Mouse (Mus musculus) myocyte (in vitro differentiated cells): ENCODE measurements around the gene Clcnka. TPM values are rescaled to one million over a fixed set of nuclear protein-coding genes. Genes with fewer than 3 reads are reported as not detected.

Source experiments
- H3K27me3 ChIP-seq: one replicate; pipeline ENCODE4 v1.6.1; 2011; ENCODE audit not compliant: control insufficient read depth, insufficient read depth, insufficient read length
- H3K36me3 ChIP-seq: one replicate; pipeline ENCODE4 v1.6.1; 2011; ENCODE audit not compliant: control insufficient read depth, insufficient read depth
- H3K4me2 ChIP-seq: one replicate; pipeline ENCODE4 v1.6.1; 2011; ENCODE audit warnings: low read depth, control low read depth
- H3K4me3 ChIP-seq: one replicate; pipeline ENCODE4 v1.5.1; 2011; ENCODE audit warnings: mild to moderate bottlenecking, control low read depth, moderate library complexity
- H3K79me2 ChIP-seq: one replicate; pipeline ENCODE4 v1.6.1; 2011; ENCODE audit not compliant: control insufficient read depth, insufficient read depth
- H3ac ChIP-seq: one replicate; pipeline ENCODE4 v1.6.1; 2011; ENCODE audit not compliant: control insufficient read depth, insufficient read length
- CEBPB ChIP-seq: IDR thresholded peaks from 2 replicates; pipeline ENCODE4 v1.6.1; 2011; ENCODE audit warnings: mild to moderate bottlenecking, moderate library complexity; ENCODE audit not compliant: poor library complexity, insufficient read depth, severe bottlenecking
- E2F4 ChIP-seq: IDR thresholded peaks from one replicate; pipeline ENCODE4 v1.6.1; 2011; ENCODE audit warnings: mild to moderate bottlenecking, control low read depth, moderate library complexity; ENCODE audit not compliant: insufficient read depth
- MAX ChIP-seq: IDR thresholded peaks from one replicate; pipeline ENCODE4 v1.6.1; 2011; ENCODE audit warnings: low read depth, mild to moderate bottlenecking, control low read depth
- MYOD1 ChIP-seq, 3 experiments: IDR thresholded peaks; one replicate each; pipeline ENCODE4 v1.6.1; 2011; ENCODE audit warnings: control low read depth in 2 of 3, low read depth in 2 of 3, mild to moderate bottlenecking in 2 of 3, moderate library complexity in 1 of 3; ENCODE audit not compliant: insufficient read length in 2 of 3, control insufficient read depth in 1 of 3
- MYOG ChIP-seq, 3 experiments: IDR thresholded peaks; one replicate each; pipeline ENCODE4 v1.6.1; 2011; ENCODE audit warnings: control low read depth in 2 of 3, low read depth in 2 of 3, mild to moderate bottlenecking in 2 of 3; ENCODE audit not compliant: insufficient read length in 2 of 3, control insufficient read depth in 1 of 3, insufficient read depth in 1 of 3
- POLR2A ChIP-seq: IDR thresholded peaks from one replicate; pipeline ENCODE4 v1.6.1; 2011; ENCODE audit warnings: low read depth, mild to moderate bottlenecking, control low read depth, moderate library complexity; ENCODE audit not compliant: insufficient read length
- POLR2AphosphoS2 ChIP-seq: IDR thresholded peaks from one replicate; pipeline ENCODE4 v1.6.1; 2011; ENCODE audit warnings: low read depth, control low read depth; ENCODE audit not compliant: insufficient read length
- REST ChIP-seq: IDR thresholded peaks from one replicate; pipeline ENCODE4 v1.6.1; 2011; ENCODE audit warnings: mild to moderate bottlenecking, control low read depth, moderate library complexity; ENCODE audit not compliant: insufficient read depth, insufficient read length
- SRF ChIP-seq: IDR thresholded peaks from one replicate; pipeline ENCODE4 v1.6.1; 2011; ENCODE audit warnings: low read depth; ENCODE audit not compliant: control insufficient read depth, insufficient read length
- TCF12 ChIP-seq: IDR thresholded peaks from one replicate; pipeline ENCODE4 v1.6.1; 2011; ENCODE audit warnings: mild to moderate bottlenecking, control low read depth; ENCODE audit not compliant: poor library complexity, insufficient read depth, severe bottlenecking
- TCF3 ChIP-seq: IDR thresholded peaks from one replicate; pipeline ENCODE4 v1.6.1; 2011; ENCODE audit warnings: low read depth, control low read depth; ENCODE audit not compliant: insufficient read length
- USF1 ChIP-seq: IDR thresholded peaks from one replicate; pipeline ENCODE4 v1.6.1; 2011; ENCODE audit warnings: low read depth, mild to moderate bottlenecking, control low read depth, moderate library complexity
- polyA plus RNA-seq: library from polyadenylated mRNA; unstranded; fragments of >200 nt; fragmentation: generic; extraction: Trizol; gene quantifications from one replicate; pipeline ENCODE4 v1.2.1, GENCODE M21; 2012; ENCODE audit warnings: missing spikeins

Clcnka gene
- polyA plus RNA-seq, 1 experiment, result 0.85 TPM

DNA sequence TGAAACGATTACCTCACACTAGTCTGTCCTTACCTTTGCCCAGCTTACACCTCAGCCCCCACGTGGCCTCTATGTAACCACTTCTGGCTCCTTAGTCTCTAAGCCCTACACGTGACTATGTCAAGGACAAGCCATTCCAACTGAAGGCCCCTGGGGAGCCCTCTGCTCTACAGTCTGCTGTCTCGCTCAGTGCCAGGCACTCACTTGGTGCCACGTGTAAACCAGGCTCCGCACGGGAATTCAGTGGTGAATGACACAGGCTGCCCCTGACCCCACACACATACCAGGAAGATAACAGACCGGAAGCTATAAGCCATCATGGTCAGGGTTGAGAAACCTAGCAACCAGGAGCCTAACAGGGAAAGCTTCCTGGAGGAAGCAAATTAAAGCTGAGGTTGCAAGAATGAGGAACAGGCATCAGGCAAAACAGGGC is 51.1 kb downstream of the Clcnka start:
- Histone ChIP-seq H3K79me2 (no peaks in the 10 kb centered on the region), H3K4me3 (no peak overlapping the region), H3K27me3 (no peaks in the 10 kb centered on the region), H3K4me2 (no peak overlapping the region), H3K36me3 (no peaks in the 10 kb centered on the region), H3ac (no peak overlapping the region)
- TF ChIP-seq MYOG (IDR thresholded peaks at IDR 0.05; ENCODE audit: control insufficient read depth in 1 of 3, insufficient read depth in 1 of 3, insufficient read length in 2 of 3, low read depth in 2 of 3), result no peak
- no peak for TF ChIP-seq USF1
- no peak for TF ChIP-seq TCF12
- TF ChIP-seq REST, result no peak
- TF ChIP-seq SRF, result no peak
- TF ChIP-seq POLR2A, result no peak

DNA sequence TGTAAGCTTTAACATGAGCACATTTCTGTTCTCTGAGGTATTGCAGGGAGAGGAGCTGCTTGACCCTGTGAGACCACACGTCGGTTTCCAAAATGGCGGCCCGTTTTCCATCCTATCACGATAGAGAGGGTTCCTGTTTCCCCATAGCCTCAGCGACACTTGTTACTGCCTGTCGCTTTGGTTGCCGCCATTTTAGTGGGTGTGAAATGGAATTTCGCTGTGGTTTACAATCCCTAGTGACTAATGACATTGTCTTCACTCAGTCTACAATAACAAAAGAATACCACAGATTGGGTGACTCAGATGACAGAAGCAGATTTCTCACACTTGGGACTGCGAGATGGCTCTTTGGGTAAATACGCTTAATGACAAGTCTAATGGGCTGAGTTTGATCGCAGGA is 53.3 kb downstream of the Clcnka start:
- TF ChIP-seq TCF12 (no peak), MYOD1 (IDR thresholded peaks at IDR 0.05; ENCODE audit: control insufficient read depth in 1 of 3, insufficient read length in 2 of 3, low read depth in 2 of 3) (peak in 2 of 3 experiments; percentile 25 to 73)
- Histone ChIP-seq H3K4me2 (peak overlapping the region; percentile 53), H3K79me2 (no peaks in the 10 kb centered on the region), H3ac (no peak overlapping the region), H3K36me3 (no peaks in the 10 kb centered on the region), H3K4me3 (no peak overlapping the region), H3K27me3 (no peaks in the 10 kb centered on the region)

DNA sequence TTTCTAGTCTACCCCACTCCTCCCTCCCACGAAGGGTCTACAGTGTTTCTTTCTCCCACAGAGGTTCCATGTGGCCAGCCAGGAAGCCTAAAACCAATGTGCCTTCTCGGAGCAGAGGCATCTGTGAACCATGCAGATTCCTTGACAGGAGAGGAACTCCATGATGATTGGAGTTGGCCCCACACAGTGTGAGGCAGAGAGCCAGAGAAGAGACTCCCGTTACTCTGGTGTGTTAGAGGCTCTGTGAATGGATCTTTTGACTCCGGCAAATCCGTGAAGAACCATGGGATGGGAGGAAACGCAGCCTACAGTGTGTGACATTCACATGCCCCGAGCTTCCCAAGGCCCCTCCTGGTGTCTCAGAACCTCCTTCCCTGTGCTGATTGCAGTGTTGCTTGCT is 55.0 kb downstream of the Clcnka start:
- TF ChIP-seq MAX (no peak), CEBPB (no peak), TCF3 (no peak), MYOD1 (IDR thresholded peaks at IDR 0.05; ENCODE audit: control insufficient read depth in 1 of 3, insufficient read length in 2 of 3, low read depth in 2 of 3) (no peak), REST (no peak), POLR2A (no peak), MYOG (IDR thresholded peaks at IDR 0.05; ENCODE audit: control insufficient read depth in 1 of 3, insufficient read depth in 1 of 3, insufficient read length in 2 of 3, low read depth in 2 of 3) (no peak)
- no peak overlapping the region for H3K4me3 ChIP-seq
- H3K27me3 ChIP-seq, result no peaks in the 10 kb centered on the region
- H3K79me2 ChIP-seq, result no peaks in the 10 kb centered on the region
- H3K36me3 ChIP-seq, result no peaks in the 10 kb centered on the region
- H3ac ChIP-seq, result no peak overlapping the region
- H3K4me2 ChIP-seq, result no peak overlapping the region

DNA sequence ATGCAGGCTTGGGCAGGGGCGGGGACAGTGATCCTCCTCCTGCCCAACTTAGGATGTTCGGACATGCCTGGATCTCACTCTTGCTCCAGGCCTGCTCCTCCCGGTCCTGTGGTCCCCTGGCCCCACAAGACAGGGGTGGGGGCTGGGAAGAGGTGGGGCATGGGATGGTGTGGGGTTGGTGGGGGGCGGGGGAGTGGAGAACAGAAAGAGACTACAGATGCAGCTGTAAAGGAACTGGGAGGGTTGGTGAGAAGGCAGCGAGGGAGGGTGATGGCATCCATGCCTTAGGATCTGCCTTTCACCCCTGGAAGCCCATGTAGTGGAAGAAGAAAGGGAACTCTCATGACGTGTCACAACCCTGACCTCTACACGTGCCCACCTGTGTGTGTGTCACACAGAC is 57.0 kb downstream of the Clcnka start:
- Histone ChIP-seq H3K4me2 (no peak overlapping the region), H3K27me3 (no peaks in the 10 kb centered on the region), H3ac (no peak overlapping the region), H3K79me2 (no peaks in the 10 kb centered on the region), H3K4me3 (no peak overlapping the region), H3K36me3 (no peaks in the 10 kb centered on the region)
- no peak for TF ChIP-seq MAX
- no peak for TF ChIP-seq E2F4
- no peak for TF ChIP-seq SRF
- no peak for TF ChIP-seq POLR2A
- no peak for TF ChIP-seq CEBPB
- TF ChIP-seq POLR2AphosphoS2, result no peak
- no peak for TF ChIP-seq MYOG (IDR thresholded peaks at IDR 0.05; ENCODE audit: control insufficient read depth in 1 of 3, insufficient read depth in 1 of 3, insufficient read length in 2 of 3, low read depth in 2 of 3)
- TF ChIP-seq USF1, result no peak
- TF ChIP-seq MYOD1 (IDR thresholded peaks at IDR 0.05; ENCODE audit: control insufficient read depth in 1 of 3, insufficient read length in 2 of 3, low read depth in 2 of 3), result no peak
- TF ChIP-seq TCF3, result no peak
- TF ChIP-seq TCF12, result no peak
- TF ChIP-seq REST, result no peak

DNA sequence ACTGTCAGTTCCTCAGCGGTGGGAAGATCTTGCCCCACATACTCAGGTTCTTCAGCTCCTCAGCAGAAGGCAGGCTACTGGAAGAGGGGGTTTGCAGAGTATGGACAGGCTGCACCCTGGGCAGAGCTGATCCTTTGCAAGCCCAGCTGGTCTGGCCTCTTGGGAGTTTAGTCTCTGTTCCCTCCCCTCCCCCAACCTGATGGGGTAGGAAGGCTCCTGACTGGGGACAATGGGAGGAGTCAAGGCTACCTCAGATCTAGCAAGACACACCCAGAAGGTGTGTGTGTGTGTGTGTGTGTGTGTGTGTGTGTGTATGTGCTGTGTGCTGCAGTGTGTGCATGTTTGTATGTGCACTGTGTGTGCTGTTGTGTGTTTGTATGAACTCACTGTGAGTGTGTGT is 59.7 kb downstream of the Clcnka start:
- no peak overlapping the region for H3K4me2 ChIP-seq
- no peaks in the 10 kb centered on the region for H3K79me2 ChIP-seq
- H3K27me3 ChIP-seq, result no peaks in the 10 kb centered on the region
- TF ChIP-seq TCF3, result no peak
- TF ChIP-seq MYOD1 (IDR thresholded peaks at IDR 0.05; ENCODE audit: control insufficient read depth in 1 of 3, insufficient read length in 2 of 3, low read depth in 2 of 3), result no peak
- no peak for TF ChIP-seq CEBPB
- TF ChIP-seq POLR2A, result no peak
- TF ChIP-seq E2F4, result no peak
- no peak for TF ChIP-seq TCF12
- no peak for TF ChIP-seq MYOG (IDR thresholded peaks at IDR 0.05; ENCODE audit: control insufficient read depth in 1 of 3, insufficient read depth in 1 of 3, insufficient read length in 2 of 3, low read depth in 2 of 3)
- TF ChIP-seq REST, result no peak
- no peak for TF ChIP-seq MAX
- no peak for TF ChIP-seq POLR2AphosphoS2
- TF ChIP-seq SRF, result no peak
- TF ChIP-seq USF1, result no peak
- no peak overlapping the region for H3K4me3 ChIP-seq
- no peak overlapping the region for H3ac ChIP-seq
- no peaks in the 10 kb centered on the region for H3K36me3 ChIP-seq
